Mouse (Mus musculus): ENCODE data around the gene Usp20. TPM values are rescaled to one million over a fixed set of nuclear protein-coding genes. Genes with fewer than 3 reads are reported as not detected.
"Not testable (repeated sequence)": the region's sequence is repeated elsewhere in the genome, so short reads cannot be mapped to it uniquely, and the experiment has no call there.

Usp20 gene
- 42.5 and 47.9 TPM in 2 replicates for polyA plus RNA-seq (2015; fragmentation: Nextera tagmentation; extraction: Ambion mirVana)

DNA sequence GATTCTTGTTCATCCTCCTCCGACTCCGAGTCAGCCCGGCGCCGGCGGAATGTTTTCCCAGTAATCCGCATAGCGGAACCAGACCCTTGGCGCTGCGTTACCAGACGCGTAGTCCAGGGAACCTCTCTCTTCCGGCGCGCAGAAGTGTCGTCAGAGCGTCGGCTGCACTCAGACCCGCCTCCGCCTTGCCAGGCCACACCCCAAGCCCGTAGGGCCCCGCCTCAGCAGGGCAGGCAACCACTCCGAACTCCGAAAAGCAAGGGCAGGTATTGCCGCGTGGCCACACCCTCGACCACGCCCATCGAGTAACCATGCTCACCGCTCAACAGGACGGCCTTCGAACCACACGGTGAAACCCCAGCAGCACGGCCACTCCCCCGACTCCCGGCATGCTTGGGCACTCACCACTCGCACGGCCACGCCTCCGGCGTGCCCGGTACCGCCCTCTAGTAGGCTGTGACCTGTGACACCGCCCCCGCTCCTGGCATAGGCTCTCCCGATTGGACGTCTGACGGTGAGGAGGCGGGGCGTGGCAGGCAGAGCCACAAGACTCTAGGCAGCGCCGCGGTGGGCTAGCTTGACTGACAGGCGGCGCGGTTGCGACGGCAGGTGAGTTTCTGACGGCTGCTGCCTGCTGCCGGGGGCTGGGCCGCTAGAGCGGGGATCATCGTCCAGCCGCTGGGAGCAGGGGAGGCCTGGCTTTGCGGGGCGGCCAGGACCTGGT, at the start of gene Usp20, which contains the start of gene BC005624:
Gene Usp20 (plus strand): TSS at position 490 of the 724 bp plus-strand sequence.
Gene BC005624 (minus strand): TSS at position 412 of the 724 bp plus-strand sequence.
- Histone ChIP-seq H3K27ac (peak within 1 kb of the TSS; percentile 76), H3K4me2 (replicated peaks) (peak within 1 kb of the TSS; percentile 82), H3K9me3 (no peaks in the 10 kb centered on the region), H3K4me1 (replicated peaks) (peaks cover 33% of the 10 kb centered on the region), H3K36me3 (peaks cover 32% of the 10 kb centered on the region), H3K4me3 (replicated peaks) (peak within 1 kb of the TSS; percentile 87), H3K27me3 (no peaks in the 10 kb centered on the region), H3K9ac (replicated peaks) (peak within 1 kb of the TSS; percentile 78)
- WGBS = under 1% methylated on average over 66 of the region's 66 CpGs
- ATAC-seq = peak; percentile 99

DNA sequence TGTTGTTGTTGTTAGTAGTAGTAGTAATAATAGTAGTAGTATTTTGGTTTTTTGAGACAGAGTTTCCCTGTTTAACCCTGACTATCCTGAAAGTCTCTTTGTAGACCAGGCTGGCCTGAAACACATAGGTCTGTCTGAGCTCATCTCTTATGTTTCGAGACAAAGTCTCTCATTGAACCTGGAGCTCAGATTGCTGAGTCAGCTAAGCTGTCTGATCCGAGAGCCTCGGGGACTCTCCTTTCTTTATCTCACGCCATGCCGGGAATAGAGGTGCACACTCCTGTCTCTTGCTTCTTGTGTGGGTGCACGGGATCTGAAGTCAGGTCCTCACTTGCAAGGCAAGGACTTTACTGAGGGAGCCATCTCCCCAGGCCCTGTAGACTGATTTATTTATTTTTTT, 49.0 kb upstream of the Usp20 start:
- Histone ChIP-seq H3K4me2 (replicated peaks) (no peak overlapping the region), H3K9ac (replicated peaks) (no peak overlapping the region), H3K36me3 (no peaks in the 10 kb centered on the region), H3K4me3 (replicated peaks) (no peak overlapping the region), H3K27ac (no peak overlapping the region), H3K27me3 (0 out of 2 replicates have a peak, but pooled peaks cover 7% of the 10 kb centered on the region), H3K9me3 (no peaks in the 10 kb centered on the region), H3K4me1 (replicated peaks) (peaks cover 19% of the 10 kb centered on the region)
- 63% methylated on average over 6 of the region's 6 CpGs for WGBS
- ATAC-seq = no peak

DNA sequence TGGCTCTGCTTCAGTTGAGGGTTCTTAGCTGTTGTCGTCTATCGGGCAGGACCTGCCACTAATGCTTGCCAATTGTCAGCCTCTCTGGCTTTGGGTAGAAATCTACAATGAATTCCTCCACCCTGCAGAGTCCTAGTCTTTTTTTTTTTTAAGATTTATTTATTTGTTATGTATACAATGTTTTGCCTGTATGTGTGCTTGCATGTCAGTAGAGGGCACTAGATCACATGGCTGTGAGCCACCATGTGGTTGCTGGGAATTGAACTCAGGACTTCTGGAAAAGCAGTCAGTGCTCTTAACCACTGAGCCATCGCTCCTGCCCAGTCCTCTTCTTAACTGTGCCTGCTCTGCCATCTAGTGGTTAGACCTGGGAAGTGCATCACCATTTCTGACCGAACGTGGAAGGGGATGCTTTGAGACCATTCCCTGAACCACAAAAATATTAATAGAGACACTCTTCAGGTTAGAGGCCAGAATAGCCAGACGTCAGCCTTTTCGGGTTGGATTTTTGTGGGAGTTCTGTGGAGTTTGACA, 48.1 kb upstream of the Usp20 start:
- Histone ChIP-seq H3K4me1 (replicated peaks) (peaks cover 15% of the 10 kb centered on the region), H3K27me3 (0 out of 2 replicates have a peak, but pooled peaks cover 7% of the 10 kb centered on the region), H3K4me2 (replicated peaks) (no peak overlapping the region), H3K9me3 (no peaks in the 10 kb centered on the region), H3K9ac (replicated peaks) (no peak overlapping the region), H3K4me3 (replicated peaks) (no peak overlapping the region), H3K27ac (no peak overlapping the region), H3K36me3 (no peaks in the 10 kb centered on the region)
- 22% methylated on average over 7 of the region's 7 CpGs for WGBS
- ATAC-seq = 0 out of 2 replicates have a peak, but pooled peaks have one; percentile 32

DNA sequence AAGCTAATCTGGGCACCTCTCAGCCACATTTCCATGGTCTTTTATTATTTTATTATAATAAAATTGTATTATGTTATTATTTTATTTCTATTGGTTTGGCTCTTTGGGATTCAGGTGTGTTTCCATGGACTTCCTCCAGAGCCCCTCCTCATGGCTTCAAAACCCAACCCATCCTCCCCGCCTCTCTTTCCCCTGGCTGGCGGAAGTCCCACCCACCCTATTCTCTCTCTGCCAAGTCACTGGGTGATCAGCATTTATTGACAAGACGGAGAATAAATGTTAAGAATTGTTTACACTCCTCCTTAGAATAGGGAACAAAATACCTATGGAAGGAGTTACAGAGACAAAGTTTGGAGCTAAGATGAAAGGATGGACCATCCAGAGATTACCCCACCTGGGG, 45.3 kb upstream of the Usp20 start:
- WGBS = 76% methylated on average over 3 of the region's 3 CpGs
- 0 out of 2 replicates have a peak, but pooled peaks cover 7% of the 10 kb centered on the region for H3K27me3 ChIP-seq
- H3K4me2 ChIP-seq (replicated peaks) = no peak overlapping the region
- ATAC-seq = no peak
- H3K9me3 ChIP-seq = no peaks in the 10 kb centered on the region
- no peak overlapping the region for H3K4me3 ChIP-seq (replicated peaks)
- no peak overlapping the region for H3K27ac ChIP-seq
- H3K9ac ChIP-seq (replicated peaks) = no peak overlapping the region
- H3K4me1 ChIP-seq (replicated peaks) = peaks cover 6% of the 10 kb centered on the region; the same call in 1 of the 2 replicates
- no peaks in the 10 kb centered on the region for H3K36me3 ChIP-seq

DNA sequence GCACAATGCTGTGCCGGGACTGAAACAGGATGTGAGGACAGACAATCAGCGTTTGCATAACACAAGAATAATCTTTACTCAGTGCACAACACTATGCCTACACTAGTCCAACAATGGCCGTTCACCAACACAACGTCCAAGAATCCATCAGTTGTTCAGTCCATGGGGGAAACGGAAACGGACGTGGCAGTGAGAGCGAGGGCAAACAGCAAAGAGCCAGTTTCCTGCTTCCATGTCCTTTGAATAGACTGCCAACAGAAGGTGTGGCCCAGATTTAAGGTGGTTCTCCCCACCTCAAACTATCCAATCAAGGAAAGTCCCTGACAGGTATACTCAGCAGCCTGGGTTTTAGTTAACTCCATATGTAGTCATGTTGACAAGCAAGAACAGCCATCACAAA, 44.3 kb upstream of the Usp20 start:
- H3K36me3 ChIP-seq = no peaks in the 10 kb centered on the region
- H3K9ac ChIP-seq (replicated peaks) = no peak overlapping the region
- no peak overlapping the region for H3K4me2 ChIP-seq (replicated peaks)
- no peak overlapping the region for H3K4me3 ChIP-seq (replicated peaks)
- no peak overlapping the region for H3K27ac ChIP-seq
- WGBS = 89% methylated on average over 8 of the region's 8 CpGs
- ATAC-seq = no peak
- no peaks in the 10 kb centered on the region for H3K9me3 ChIP-seq
- 0 out of 2 replicates have a peak, but pooled peaks cover 7% of the 10 kb centered on the region for H3K27me3 ChIP-seq
- peaks cover 6% of the 10 kb centered on the region; the same call in 1 of the 2 replicates for H3K4me1 ChIP-seq (replicated peaks)

DNA sequence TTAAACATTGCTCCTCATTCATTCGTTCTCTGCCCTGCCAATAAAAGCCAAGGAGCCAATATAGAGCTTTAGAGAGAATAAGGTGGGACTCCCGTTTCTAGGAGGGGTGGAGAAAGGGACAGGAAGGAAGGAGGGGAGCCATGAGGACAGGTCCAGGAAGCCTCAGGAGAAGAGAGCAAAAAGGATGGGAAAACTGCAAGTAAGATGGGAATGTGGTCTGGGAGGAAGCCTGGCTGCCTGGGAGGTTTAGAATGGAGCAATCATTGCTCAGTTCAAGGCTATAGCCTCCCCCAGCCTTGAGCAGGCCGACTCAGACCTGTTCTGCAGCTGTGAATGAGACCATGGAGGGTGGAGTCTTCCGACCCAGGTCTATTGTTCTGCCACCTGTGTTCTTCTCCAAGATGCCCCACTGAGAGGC, 43.5 kb upstream of the Usp20 start:
- H3K27ac ChIP-seq = no peak overlapping the region
- H3K4me1 ChIP-seq (replicated peaks) = no peaks in the 10 kb centered on the region
- no peak overlapping the region for H3K4me2 ChIP-seq (replicated peaks)
- H3K36me3 ChIP-seq = no peaks in the 10 kb centered on the region
- no peak overlapping the region for H3K9ac ChIP-seq (replicated peaks)
- H3K9me3 ChIP-seq = no peaks in the 10 kb centered on the region
- 54% methylated on average over 4 of the region's 4 CpGs for WGBS
- 0 out of 2 replicates have a peak, but pooled peaks cover 7% of the 10 kb centered on the region for H3K27me3 ChIP-seq
- no peak overlapping the region for H3K4me3 ChIP-seq (replicated peaks)
- ATAC-seq = no peak

DNA sequence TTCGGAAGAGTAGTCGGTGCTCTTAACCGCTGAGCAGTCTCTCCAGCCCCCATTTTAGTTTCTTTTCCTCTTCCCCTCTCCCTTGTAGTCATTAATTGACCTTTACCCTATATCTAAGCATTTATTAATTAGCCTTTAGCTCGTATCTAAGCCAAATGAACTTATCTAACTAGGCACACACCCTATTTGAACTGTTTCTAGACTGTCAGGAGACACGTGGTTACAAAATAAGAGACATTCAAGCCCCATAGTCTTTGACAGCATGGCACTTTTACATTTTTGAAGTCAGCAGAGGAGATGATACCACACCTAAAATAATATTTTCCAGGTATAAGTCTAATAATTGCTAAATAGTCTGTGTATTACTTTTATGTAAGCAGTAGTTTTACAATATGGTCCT, 40.5 kb upstream of the Usp20 start:
- Histone ChIP-seq H3K4me3 (replicated peaks) (no peak overlapping the region), H3K36me3 (no peaks in the 10 kb centered on the region), H3K4me1 (replicated peaks) (no peaks in the 10 kb centered on the region), H3K9me3 (no peaks in the 10 kb centered on the region), H3K9ac (replicated peaks) (no peak overlapping the region), H3K4me2 (replicated peaks) (no peak overlapping the region), H3K27me3 (0 out of 2 replicates have a peak, but pooled peaks cover 4% of the 10 kb centered on the region), H3K27ac (no peak overlapping the region)
- no peak for ATAC-seq
- WGBS = 90% methylated on average over 5 of the region's 5 CpGs

DNA sequence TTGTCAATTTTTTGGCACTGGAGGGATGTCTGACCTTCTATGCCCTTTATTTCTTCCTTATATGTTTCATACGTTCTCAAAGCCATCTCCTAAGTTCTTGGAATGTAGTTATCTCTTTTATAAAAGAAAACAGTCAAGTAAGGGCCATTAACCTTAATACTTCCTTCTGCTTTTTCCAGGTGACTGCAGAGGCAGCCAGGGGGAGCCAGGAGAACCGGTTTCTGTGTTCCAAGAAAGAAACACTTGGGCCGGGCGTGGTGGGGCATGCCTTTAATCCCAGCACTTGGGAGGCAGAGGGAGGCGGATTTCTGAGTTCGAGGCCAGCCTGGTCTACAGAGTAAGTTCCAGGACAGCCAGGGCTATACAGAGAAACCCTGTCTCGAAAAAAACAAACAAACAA, 40.0 kb upstream of the Usp20 start:
- H3K4me2 ChIP-seq (replicated peaks); H3K4me3 ChIP-seq (replicated peaks); H3K4me1 ChIP-seq (replicated peaks); H3K27ac ChIP-seq; ATAC-seq; H3K9me3 ChIP-seq; H3K9ac ChIP-seq (replicated peaks); H3K27me3 ChIP-seq; H3K36me3 ChIP-seq: not testable (repeated sequence)
- 56% methylated on average over 7 of the region's 7 CpGs for WGBS

DNA sequence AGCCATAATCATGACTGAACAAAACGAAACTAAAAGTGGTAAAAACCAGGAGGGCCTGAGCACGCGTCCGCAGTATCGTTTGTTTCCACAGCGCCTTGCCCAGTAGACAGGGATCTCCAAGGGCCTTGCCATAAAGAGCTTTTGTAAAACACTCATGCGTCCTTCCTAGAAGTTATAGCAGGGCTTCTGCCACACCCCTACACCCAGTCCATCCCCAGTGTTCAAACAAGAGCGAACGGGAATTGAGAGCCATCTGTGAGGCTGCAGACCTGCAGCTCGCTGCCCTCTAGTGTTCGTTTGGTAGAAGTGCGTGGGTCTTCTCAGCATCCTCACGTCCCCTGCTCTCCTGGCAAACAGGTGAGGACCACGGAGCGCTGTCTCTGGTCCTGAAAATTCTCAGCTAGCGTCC, 39.5 kb upstream of the Usp20 start:
- Histone ChIP-seq H3K4me1 (replicated peaks) (no peaks in the 10 kb centered on the region), H3K9me3 (no peaks in the 10 kb centered on the region), H3K36me3 (no peaks in the 10 kb centered on the region), H3K27me3 (0 out of 2 replicates have a peak, but pooled peaks cover 4% of the 10 kb centered on the region), H3K9ac (replicated peaks) (no peak overlapping the region), H3K4me3 (replicated peaks) (no peak overlapping the region; the same call in 1 of the 2 replicates), H3K27ac (no peak overlapping the region), H3K4me2 (replicated peaks) (peak overlapping the region; percentile 28; the same call in 1 of the 2 replicates)
- peak; percentile 82 for ATAC-seq
- WGBS = 32% methylated on average over 16 of the region's 16 CpGs

DNA sequence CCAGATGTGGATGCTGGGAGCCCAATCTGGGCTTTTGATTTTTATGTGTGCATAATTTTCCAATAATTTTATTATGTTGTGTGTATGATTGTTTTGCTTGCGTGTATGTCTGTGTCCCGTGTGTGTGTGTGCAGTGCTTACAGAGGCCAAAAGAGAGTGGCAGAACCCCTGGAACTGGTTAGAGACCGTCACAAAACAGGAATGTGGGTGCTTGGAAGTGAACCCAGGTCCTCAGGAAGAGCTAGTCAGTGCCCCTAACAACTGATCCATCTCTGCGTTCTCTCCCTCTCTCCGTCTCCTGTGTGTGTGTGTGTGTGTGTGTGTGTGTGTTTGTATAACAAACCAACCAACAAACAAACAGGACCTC, 29.6 kb upstream of the Usp20 start:
- peak; percentile 75 for ATAC-seq
- Histone ChIP-seq H3K4me1 (replicated peaks) (peaks cover 35% of the 10 kb centered on the region), H3K4me2 (replicated peaks) (peak overlapping the region; percentile 93), H3K36me3 (peaks cover 27% of the 10 kb centered on the region), H3K27ac (peak overlapping the region; percentile 88), H3K27me3 (no peaks in the 10 kb centered on the region; the same call in 1 of the 2 replicates), H3K4me3 (replicated peaks) (peak overlapping the region; percentile 84), H3K9ac (replicated peaks) (no peak overlapping the region), H3K9me3 (no peaks in the 10 kb centered on the region)
- WGBS = 25% methylated on average over 5 of the region's 5 CpGs

DNA sequence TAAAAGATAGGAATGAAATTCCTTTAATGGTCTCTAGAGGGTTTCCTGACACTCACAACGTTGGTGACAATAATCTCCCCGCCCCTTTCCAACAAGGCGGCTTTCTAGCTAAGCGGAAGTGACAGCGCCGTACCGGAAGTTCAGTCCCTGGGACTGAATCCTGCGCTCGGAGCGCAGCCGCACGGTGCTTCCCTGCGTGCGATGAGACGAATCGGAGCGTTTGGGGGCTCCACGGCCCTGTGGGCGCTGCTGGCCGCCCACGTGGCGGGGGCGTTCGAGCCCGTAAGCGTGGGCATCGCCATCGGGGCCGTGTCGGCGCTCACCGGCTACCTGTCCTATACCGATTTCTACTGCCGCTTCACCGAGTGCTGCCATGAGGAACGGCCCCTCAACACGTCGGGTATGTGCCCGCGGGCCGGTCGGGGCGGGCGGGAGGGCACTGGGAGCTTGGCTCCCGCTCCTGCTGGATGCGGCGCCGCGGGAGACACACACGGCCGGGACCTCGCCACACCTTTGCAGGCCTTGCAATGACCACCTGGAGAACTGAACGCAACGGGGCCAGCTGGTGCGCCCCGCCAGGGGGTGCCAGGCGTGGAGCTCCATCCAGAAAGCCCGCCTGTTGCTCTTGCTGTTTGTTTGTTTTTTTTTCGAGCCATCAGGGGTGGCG, 29.1 kb upstream of the Usp20 start, which contains the start of gene Tor1b:
Gene Tor1b (plus strand): TSS at position 136 of the 667 bp plus-strand sequence.
- Histone ChIP-seq H3K9me3 (no peaks in the 10 kb centered on the region), H3K9ac (replicated peaks) (peak within 1 kb of the TSS; percentile 88), H3K27ac (peak within 1 kb of the TSS; percentile 88), H3K4me1 (replicated peaks) (peaks cover 35% of the 10 kb centered on the region), H3K27me3 (no peaks in the 10 kb centered on the region; the same call in 1 of the 2 replicates), H3K4me3 (replicated peaks) (peak within 1 kb of the TSS; percentile 84), H3K4me2 (replicated peaks) (peak within 1 kb of the TSS; percentile 93), H3K36me3 (peaks cover 32% of the 10 kb centered on the region)
- ATAC-seq = peak; percentile 95
- under 1% methylated on average over 60 of the region's 60 CpGs for WGBS

DNA sequence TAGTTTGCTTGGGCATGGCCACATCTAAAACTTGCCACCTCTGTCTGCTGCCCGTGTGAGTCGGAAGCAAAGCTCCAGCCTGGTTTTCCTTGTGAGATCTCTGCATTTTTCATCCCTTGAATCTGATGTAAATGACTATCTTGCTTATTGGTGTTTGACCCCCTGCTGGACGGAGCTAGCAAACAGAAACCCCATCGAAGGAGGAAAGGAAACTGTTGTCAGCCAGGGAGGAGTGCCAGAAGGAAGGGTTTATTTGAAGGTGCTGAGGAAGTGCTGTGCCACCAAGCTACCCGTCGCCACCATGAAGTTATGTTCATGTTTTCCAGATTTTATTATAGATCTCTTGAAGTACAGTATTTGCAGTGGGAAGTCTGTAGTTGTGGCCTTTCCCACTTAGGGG, 27.3 kb upstream of the Usp20 start:
- peaks cover 50% of the 10 kb centered on the region for H3K36me3 ChIP-seq
- no peaks in the 10 kb centered on the region; the same call in 1 of the 2 replicates for H3K27me3 ChIP-seq
- peak overlapping the region; percentile 93 for H3K4me2 ChIP-seq (replicated peaks)
- no peak overlapping the region for H3K4me3 ChIP-seq (replicated peaks)
- H3K9me3 ChIP-seq = no peaks in the 10 kb centered on the region
- H3K9ac ChIP-seq (replicated peaks) = peak overlapping the region; percentile 88
- 86% methylated on average over 6 of the region's 6 CpGs for WGBS
- no peak overlapping the region for H3K27ac ChIP-seq
- ATAC-seq = no peak
- H3K4me1 ChIP-seq (replicated peaks) = peaks cover 35% of the 10 kb centered on the region

Data from midbrain, embryonic 13.5 days (tissue).